Mouse (Mus musculus): Measurements from ENCODE around the gene Rwdd2b.

Rwdd2b gene

DNA sequence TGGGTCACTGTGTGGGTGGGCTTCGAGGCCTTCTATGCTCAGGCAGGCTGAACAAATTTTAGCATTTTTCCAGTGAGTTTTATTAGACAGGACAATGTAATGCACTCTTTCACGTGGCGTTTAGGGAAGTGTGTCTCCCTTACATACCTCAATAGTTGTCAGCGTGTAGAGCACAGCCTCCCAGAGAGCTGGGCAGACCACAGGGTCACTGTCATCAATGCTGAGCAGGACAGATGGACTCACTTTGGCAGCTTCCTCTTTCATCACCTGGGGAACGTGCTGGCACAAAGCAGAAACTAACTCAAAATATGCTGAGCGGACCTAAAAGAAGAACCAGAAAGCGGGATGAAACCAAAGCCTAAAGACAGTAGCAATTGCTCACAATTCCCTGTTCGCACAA lies 19.7 kb downstream of the Rwdd2b start:
- no peak for DNase-seq (ENCODE audit: low spot score)

DNA sequence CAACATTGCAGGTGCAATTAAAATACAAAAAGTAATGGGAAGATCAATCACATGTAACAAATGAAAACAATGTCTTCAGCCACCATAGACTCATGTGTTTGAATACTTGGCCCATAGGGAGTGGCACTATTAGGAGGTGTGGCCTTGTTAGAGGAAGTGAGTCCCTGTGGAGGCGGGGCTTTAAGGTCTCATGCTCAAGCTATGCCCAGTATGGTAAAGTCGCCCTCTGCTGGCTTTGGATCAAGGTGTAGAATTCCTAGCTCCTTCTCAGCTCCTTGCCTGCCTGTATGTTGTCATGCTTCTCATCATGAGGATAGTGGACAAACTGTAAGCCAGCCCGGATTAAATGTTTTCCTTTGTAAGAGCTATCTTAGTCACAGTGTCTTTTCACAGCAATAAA lies 35.4 kb downstream of the Rwdd2b start:
- DNase-seq (ENCODE audit: low spot score): peak; percentile 62

GRCm38 (mm10) chr16:87393813-87394548 lies 46.4 kb downstream of the Rwdd2b start:
- peak; percentile 52 for DNase-seq (ENCODE audit: low spot score)

GRCm38 (mm10) chr16:87387444-87387977 lies 52.9 kb downstream of the Rwdd2b start:
- no peak for DNase-seq (ENCODE audit: low spot score)

DNA sequence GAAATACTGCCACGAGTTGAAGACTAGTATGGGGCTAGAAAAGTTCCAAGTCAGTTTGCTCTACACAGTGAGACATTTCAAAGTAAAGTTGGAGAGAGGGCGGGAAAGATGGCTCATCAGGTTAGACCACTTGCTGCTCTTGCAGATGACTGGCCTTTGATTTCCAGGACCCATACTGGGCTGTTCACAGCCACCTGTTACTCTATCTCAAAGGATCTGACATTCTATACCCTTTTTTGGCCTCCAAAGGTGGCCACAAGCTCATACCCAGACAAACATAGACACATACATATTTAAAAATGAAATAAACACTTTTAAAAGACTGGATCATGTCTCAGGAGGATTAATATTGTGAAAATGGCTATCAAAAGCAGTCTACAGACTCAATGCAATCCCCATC lies 56.0 kb downstream of the Rwdd2b start:
- no peak for DNase-seq (ENCODE audit: low spot score)
